Mouse (Mus musculus) spleen, embryonic (tissue): Measurements from ENCODE around the gene Bpifa5.
"Not testable (repeated sequence)": the region's sequence is repeated elsewhere in the genome, so short reads cannot be mapped to it uniquely, and the experiment has no call there.

Experiments
- CTCF ChIA-PET: fragments of 350-600 bp; sonication (Branson Sonifier 250); formaldehyde crosslinking; loops from one replicate; lab custom pipeline; 2022; lab: Charles Lee

Gene Bpifa5

DNA sequence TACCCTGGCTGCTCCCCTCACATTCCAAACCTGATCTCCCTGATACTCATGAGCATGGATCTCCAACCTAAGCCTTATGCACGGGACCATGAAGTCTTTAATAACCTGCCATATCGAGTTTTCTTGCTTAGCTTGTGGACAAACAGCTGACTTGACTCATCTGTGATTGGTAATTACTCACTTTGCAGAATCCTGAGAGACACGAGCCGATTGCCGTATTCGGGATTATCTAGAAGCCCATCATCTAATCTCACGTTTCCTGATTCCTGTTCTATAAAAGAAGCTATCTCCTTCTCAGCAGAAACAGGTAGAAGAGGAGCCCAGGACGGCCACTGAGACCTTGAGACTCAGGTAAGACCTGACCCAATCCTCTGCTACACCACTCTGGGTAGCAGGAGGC is at the start of gene Bpifa5:
Gene Bpifa5 (plus strand): TSS at position 301 of the 400 bp plus-strand sequence.
- CTCF ChIA-PET: no interaction called here

DNA sequence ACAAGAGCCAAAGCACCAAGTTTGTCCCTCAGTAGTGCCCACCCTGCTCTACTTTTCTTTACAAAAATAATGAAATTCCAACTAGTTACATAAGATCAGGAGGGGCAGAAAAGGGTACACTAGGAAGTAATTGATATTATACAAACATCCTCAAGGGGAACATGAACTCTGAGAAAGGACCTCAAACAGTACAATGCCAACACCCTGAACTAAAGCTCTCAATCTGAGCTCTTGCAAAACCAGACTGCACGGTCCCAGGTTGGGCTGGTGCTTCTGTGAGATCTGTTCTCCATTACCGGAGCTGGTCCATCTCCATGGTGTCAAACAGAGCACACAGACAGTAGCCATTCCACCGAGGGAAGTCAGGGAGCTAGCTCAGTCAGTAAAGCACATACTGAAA is 45.0 kb upstream of the Bpifa5 start:
- CTCF ChIA-PET: no interaction called here

DNA sequence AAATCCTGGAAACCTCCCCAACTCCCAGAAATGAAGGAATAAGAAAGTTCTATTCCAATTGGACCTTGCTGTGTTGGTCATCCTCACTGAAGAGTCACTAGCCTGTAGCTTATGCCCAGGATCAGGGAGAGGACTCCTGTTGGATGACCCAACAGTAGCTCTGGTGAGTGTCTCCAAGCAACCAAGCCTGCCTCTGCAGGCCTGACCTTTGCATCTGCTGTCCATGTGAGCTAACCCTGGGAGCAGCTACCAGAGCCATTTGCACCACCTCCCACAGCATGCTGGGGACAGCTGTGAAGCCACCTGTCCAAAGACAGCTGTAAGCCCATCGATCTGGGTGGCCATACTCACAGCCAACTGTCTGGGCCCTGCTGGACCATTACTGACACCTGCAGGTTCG is 32.3 kb upstream of the Bpifa5 start, which contains the start of gene Bpifa3:
Gene Bpifa3 (plus strand): TSS at position 217 of the 400 bp plus-strand sequence.
- CTCF ChIA-PET: no interaction called here

- CTCF ChIA-PET: no interaction called here
Observed at GRCm38 (mm10) chr2:154142580-154142979, 19.8 kb upstream of the Bpifa5 start, which contains the start of gene Bpifa1. Gene Bpifa1 (plus strand): TSS chr2:154142880.

DNA sequence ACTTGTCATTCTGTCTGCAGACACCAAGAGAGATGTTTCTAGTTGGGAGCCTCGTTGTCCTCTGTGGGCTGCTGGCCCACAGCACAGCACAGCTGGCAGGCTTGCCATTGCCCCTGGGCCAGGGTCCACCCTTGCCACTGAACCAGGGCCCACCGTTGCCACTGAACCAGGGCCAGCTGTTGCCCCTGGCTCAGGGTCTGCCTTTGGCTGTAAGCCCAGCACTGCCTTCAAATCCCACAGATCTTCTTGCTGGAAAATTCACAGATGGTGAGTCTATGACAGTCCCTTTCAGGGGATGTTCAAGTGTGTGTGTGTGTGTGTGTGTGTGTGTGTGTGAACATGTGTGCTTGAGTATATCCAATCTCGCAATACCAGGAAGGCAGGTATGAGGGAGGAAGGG is 18.7 kb upstream of the Bpifa5 start:
- CTCF ChIA-PET: no interaction called here

- CTCF ChIA-PET: no interaction called here
Observed at GRCm38 (mm10) chr2:154147496-154147895, 14.9 kb upstream of the Bpifa5 start.

GRCm38 (mm10) chr2:154158433-154158832 is 4.0 kb upstream of the Bpifa5 start:
- CTCF ChIA-PET: no interaction called here

- CTCF ChIA-PET: no interaction called here
Observed at GRCm38 (mm10) chr2:154163306-154163705, 899 bp downstream of the Bpifa5 start.

GRCm38 (mm10) chr2:154169172-154169571 is 6.8 kb downstream of the Bpifa5 start:
- CTCF ChIA-PET: no interaction called here

- CTCF ChIA-PET: no interaction called here
Observed at GRCm38 (mm10) chr2:154171621-154172020, 9.2 kb downstream of the Bpifa5 start.

DNA sequence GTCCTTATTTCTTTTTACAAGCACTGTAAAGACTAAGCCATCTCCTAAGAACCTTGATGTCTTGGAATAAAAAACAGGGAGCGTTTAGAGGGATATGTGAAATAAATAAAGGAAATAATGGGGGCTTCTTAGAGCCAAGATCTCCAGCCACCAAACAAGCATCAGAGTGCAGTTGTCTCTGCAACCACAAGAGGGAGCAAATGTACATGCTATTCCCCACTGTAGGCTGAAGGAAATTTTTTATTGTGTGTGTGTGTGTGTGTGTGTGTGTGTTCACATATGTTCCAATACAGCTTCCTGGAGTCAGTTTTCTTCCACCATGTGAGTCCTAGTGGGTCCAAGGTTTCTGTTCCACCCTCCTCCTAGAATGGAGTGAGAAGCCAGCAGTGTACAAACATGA is 10.9 kb downstream of the Bpifa5 start:
- CTCF ChIA-PET: no interaction called here

DNA sequence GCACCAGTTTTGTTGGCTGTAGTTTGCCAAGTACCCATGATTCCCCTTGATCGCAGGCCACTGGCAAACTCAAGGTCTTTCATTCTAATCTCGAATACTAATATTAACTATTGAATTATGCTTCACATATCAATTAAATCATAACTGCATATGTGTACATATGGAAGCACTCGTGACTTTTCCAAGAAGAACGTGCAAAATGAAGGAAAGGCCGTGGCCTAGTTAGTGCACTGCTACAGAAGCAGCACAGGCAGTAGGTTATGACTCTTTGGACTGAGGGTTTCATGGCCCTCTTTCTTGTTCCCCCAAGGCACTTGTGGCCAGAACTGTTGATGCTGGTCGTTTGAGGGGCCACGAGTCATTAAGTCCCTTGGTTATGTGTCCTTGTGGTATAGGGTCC is 19.5 kb downstream of the Bpifa5 start:
- CTCF ChIA-PET: not testable (repeated sequence)

- CTCF ChIA-PET: not testable (repeated sequence)
Observed at GRCm38 (mm10) chr2:154183061-154183460, 20.7 kb downstream of the Bpifa5 start.

- CTCF ChIA-PET: no interaction called here
Observed at GRCm38 (mm10) chr2:154185319-154185718, 22.9 kb downstream of the Bpifa5 start.

DNA sequence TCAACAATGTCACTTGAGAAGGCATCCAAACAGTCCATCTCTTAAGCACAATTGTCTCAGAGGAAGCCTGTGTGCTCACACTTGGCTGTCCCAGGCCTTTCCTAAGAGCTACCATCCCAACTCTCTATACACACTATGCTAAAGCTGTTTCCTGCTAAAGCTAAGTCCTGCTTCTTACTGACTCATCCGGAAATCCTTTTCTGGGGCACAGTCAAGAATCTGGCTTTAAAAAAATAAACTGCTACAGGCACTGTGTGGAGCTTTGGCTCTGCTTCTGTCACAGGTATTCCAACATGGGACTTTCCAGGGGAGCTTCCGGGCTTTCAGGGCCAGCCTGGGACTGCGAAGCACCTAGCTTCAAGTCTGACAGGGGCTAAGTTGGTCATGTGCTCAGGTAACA is 23.3 kb downstream of the Bpifa5 start:
- CTCF ChIA-PET: no interaction called here

DNA sequence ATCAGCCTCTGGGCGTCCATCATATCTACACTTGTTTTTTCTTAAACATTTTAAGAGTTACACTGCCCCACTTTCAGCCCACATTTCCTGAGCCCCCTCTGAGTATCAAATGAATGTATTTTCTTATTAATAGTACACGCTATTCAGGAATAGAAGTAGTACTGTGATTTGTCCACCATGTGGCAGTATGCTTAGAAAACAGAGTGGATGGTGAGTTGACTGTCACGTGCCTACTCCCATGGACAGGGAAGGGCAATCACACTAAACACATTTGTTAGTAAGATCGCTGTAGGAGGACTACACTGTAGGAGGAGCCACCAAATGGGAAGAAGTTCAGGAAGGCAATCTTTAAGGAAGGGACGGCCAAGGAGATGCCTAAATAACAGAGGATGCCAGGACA is 25.1 kb downstream of the Bpifa5 start:
- CTCF ChIA-PET: no interaction called here

DNA sequence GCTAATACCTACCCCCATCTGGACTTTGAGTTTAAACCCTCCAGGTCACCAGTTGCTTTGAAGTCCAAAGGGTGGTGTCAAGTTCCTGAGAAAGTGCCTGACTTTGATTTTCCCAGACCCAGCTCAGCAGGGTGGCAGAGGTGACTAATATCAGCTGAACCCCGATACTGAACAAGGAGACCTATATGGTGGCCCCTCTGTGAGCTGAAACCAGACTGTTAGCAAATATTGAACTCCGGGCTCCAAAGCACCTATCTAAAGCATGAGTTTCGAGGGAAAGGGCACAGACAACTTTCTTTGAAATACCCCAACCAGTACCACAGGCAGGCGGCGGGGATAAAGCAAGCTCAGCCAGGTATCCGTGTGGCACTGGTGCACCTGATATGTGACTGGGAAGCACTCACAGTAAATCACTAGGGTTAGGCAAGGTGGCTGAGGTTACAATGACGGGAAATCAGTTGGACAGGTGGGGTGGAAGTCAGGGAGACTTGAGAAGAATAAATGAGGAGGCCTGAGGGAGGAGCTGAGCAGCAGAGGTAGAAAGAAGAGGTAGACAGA is 27.5 kb downstream of the Bpifa5 start:
- CTCF ChIA-PET: no interaction called here

DNA sequence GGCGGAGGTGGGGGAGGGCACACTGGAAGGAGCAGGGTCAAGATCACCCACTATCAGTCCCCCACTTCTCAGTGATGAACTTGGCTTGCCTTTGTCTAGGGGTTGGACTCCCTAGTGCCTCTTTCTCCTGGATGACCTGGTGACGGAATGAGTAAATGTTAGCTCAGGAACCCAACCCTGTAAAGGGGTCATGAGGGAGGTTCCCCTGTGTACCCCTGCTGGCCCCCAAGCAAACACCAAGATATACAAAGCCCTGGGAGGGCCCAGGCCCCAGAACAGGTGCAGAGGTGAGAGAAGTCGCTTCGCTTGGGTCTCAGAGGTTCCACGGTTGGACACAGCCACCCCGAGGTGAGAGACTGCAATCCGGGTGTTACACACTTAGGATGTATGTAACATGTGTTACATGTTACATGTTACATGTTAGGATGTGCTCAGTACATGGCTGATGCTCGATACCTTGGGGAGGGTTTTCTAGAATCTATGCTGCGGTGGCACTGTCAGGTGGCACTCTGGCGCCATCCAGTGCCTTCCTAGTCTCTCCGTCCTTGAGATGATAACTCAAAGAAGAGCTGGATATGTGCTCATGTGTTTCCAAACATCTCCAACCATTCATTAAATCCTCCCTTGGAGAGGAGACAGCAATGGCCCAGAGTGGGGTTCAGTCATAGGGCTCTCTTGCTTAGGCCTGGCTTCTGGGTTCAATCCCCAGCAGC is 28.3 kb downstream of the Bpifa5 start, which contains the start of gene Bpifb1:
Gene Bpifb1 (plus strand): TSS at position 273 of the 713 bp plus-strand sequence.
- CTCF ChIA-PET: no interaction called here

- CTCF ChIA-PET: no interaction called here
Observed at GRCm38 (mm10) chr2:154192141-154192540, 29.7 kb downstream of the Bpifa5 start.

DNA sequence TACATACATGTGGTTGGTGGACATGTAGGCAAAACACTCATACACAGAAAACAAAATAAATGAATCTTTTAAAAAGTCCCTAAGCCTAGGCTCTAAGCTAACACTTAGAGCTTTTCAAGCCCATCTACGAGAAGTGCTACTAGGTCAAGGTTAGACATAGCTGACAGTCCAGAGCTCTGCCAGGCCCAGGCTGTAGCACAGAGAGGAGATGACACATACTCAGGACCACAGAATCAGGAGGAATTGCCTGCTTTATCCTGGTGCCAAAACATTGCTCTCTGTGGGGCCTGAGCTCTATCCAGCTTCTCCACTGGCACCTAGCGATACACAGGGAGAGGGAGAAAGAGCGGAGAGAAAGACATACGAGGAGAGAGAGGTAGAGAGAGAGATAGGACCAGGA is 30.7 kb downstream of the Bpifa5 start:
- CTCF ChIA-PET: no interaction called here

GRCm38 (mm10) chr2:154193994-154194504 is 31.6 kb downstream of the Bpifa5 start:
- CTCF ChIA-PET: no interaction called here

DNA sequence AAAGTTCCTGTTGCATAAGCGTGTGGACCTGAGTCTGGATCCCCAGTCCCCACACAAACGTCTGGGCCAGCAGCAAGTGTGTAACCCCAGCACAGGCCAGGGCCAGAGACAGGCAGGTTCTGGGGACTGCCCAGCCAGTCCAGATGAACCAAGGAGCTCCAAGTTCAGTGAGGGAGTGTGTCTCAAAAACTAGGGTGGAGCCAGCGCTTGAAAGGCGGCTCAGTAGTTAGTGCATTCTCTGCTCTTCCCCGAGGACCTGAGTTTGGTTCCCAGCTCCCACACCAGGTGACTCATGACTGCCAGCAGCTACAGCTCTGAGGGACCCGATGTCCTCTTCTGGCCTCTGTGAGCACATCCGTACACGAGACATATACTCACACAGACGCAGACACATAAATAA is 34.6 kb downstream of the Bpifa5 start:
- CTCF ChIA-PET: no interaction called here

GRCm38 (mm10) chr2:154204630-154205029 is 42.2 kb downstream of the Bpifa5 start:
- CTCF ChIA-PET: no interaction called here
